ENCODE assay signal across 20 mouse cellular contexts in genomic region chr11:22641450-22641849, GRCm38 (mm10).
"Had no signal": no experiment of that assay in that cellular context is flagged by ENCODE, and none has a peak within 500 bp of the region (broad histone marks: within the 10 kb centered on the region; RNA-seq: fewer than 3 reads in every experiment).

No protein-coding gene starts in this region.

- DNase-seq: kidney, adult 11 months; layer of hippocampus, adult 9-11 months; liver; lung, adult 2 months; lung, postnatal 14 days; lung, postnatal 4 days; right cerebral cortex, adult 18-20 months; right cerebral cortex, postnatal 25 days; spleen, adult 18-20 months; thymus, postnatal 36 days had no signal

- H3K9me3 ChIP-seq: intestine, embryonic 15.5 days; limb, embryonic 10.5 days; limb, embryonic 13.5 days; liver, embryonic 12.5 days; liver, embryonic 15.5 days; midbrain, embryonic 10.5 days; midbrain, embryonic 13.5 days; stomach, embryonic 15.5 days had no signal

- H3K27ac ChIP-seq: intestine, embryonic 15.5 days; layer of hippocampus, adult 2 months; limb, embryonic 10.5 days; limb, embryonic 13.5 days; liver, embryonic 12.5 days; liver, embryonic 15.5 days; midbrain, embryonic 10.5 days; midbrain, embryonic 13.5 days; stomach, embryonic 15.5 days had no signal

- ATAC-seq: intestine, embryonic 15.5 days; liver, embryonic 12.5 days; midbrain, embryonic 13.5 days had no signal

- H3K27me3 ChIP-seq: intestine, embryonic 15.5 days; limb, embryonic 13.5 days; liver, embryonic 15.5 days; midbrain, embryonic 13.5 days; stomach, embryonic 15.5 days had no signal

- H3K4me3 ChIP-seq: intestine, embryonic 15.5 days; layer of hippocampus, adult 2 months; limb, embryonic 10.5 days; limb, embryonic 13.5 days; liver, embryonic 12.5 days; liver, embryonic 15.5 days; megakaryocyte, embryonic 14.5 days; midbrain, embryonic 10.5 days; midbrain, embryonic 13.5 days; stomach, embryonic 15.5 days had no signal

- H3K4me1 ChIP-seq: liver, embryonic 12.5 days; liver, embryonic 15.5 days had no signal

- H3K36me3 ChIP-seq: intestine, embryonic 15.5 days; limb, embryonic 10.5 days; limb, embryonic 13.5 days; liver, embryonic 12.5 days; liver, embryonic 15.5 days; midbrain, embryonic 10.5 days; midbrain, embryonic 13.5 days; stomach, embryonic 15.5 days had no signal

- H3K9ac ChIP-seq: intestine, embryonic 15.5 days; limb, embryonic 13.5 days; liver, embryonic 12.5 days; liver, embryonic 15.5 days; midbrain, embryonic 13.5 days; stomach, embryonic 15.5 days had no signal

- H3K4me2 ChIP-seq: intestine, embryonic 15.5 days; limb, embryonic 13.5 days; liver, embryonic 12.5 days; liver, embryonic 15.5 days; midbrain, embryonic 13.5 days; stomach, embryonic 15.5 days had no signal
